Mouse (Mus musculus) CD8-positive naive resting alpha-beta T cell, adult 2 months (primary cell): ENCODE results near the gene Acp7.

Experiments
- DNase-seq, 2 experiments: peaks; one replicate each; pipeline ENCODE4 v3.0.0; 2022; ENCODE audit warnings: low read depth in 2 of 2, low spot score in 2 of 2

The Acp7 gene

GRCm38 (mm10) chr7:28577826-28578542, 53.1 kb downstream of the Acp7 start:
- no peak for DNase-seq

- no peak for DNase-seq
These were observed 54.7 kb downstream of the Acp7 start for GRCm38 (mm10) chr7:28576271-28576914.

GRCm38 (mm10) chr7:28575597-28575996, 55.5 kb downstream of the Acp7 start:
- no peak for DNase-seq

GRCm38 (mm10) chr7:28573236-28573635, 57.9 kb downstream of the Acp7 start:
- DNase-seq: no peak

- no peak for DNase-seq
These were observed 58.4 kb downstream of the Acp7 start for GRCm38 (mm10) chr7:28572689-28573088.

- no peak for DNase-seq
These were observed 60.0 kb downstream of the Acp7 start for GRCm38 (mm10) chr7:28570982-28571682.

GRCm38 (mm10) chr7:28570291-28570981, 60.7 kb downstream of the Acp7 start:
- no peak for DNase-seq

GRCm38 (mm10) chr7:28568253-28568652, 62.9 kb downstream of the Acp7 start:
- DNase-seq: peak; percentile 52 to 70

GRCm38 (mm10) chr7:28567539-28567938, 63.6 kb downstream of the Acp7 start:
- no peak for DNase-seq

GRCm38 (mm10) chr7:28565407-28565806, 65.7 kb downstream of the Acp7 start:
- DNase-seq: peak; percentile 32 to 51

- DNase-seq: no peak
These were observed 68.2 kb downstream of the Acp7 start for GRCm38 (mm10) chr7:28562951-28563350.

GRCm38 (mm10) chr7:28562371-28562770, 68.8 kb downstream of the Acp7 start:
- no peak for DNase-seq

GRCm38 (mm10) chr7:28561967-28562366, 69.2 kb downstream of the Acp7 start:
- no peak for DNase-seq

- DNase-seq: no peak
These were observed 70.3 kb downstream of the Acp7 start for GRCm38 (mm10) chr7:28560856-28561255.

GRCm38 (mm10) chr7:28558486-28558885, 72.6 kb downstream of the Acp7 start:
- DNase-seq: no peak

GRCm38 (mm10) chr7:28557708-28558107, 73.4 kb downstream of the Acp7 start:
- peak in 1 of 2 experiments; percentile 27 for DNase-seq
